Mouse (Mus musculus): ENCODE data around the gene Lman2l.

DNA sequence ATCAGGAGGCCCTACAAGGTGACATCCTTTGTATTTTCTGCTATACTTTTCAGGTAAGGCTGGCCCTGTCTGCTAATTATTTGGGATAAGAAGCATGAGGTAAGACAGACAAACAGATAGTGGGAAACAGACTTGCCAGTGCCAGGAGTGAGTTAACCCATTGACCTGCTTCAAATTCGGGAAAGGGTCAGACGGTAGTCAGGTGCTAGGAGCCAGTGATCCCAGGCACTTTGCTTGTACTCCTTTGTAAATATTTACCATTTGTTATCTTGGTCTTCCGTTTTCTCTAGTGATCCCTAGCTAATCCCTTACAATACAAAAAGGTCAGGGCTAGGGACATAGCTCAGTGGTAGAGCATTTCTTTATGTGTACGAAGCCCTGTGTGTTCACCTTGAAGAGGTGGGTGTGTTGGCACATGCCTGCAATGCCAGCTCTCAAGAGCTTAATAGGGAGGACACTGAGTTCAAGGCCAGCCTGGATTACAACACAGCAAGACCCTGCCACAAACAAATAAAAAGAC, 20.6 kb upstream of the Lman2l start:
- no peak for TF ChIP-seq CTCF (IDR thresholded peaks at IDR 0.05; ENCODE audit: borderline replicate concordance, extremely low read depth, insufficient read depth, insufficient read length)
- no peak for TF ChIP-seq POLR2A (IDR thresholded peaks at IDR 0.05; ENCODE audit: borderline replicate concordance, extremely low read depth, insufficient read depth, insufficient read length, poor library complexity, severe bottlenecking)
